Mouse (Mus musculus) liver, embryonic 15.5 days (tissue): Measurements from ENCODE around the gene Cdc26. TPM values are rescaled to one million over a fixed set of nuclear protein-coding genes. Genes with fewer than 3 reads are reported as not detected.
A peak's percentile ranks its signal among the peaks of the same experiment; 100 is the strongest.

Experiments
- ATAC-seq: fragments of 200-750 bp; cut with Nextera tagmentation; 2 replicates; pipeline ENCODE4 v1.8.0; 2017; ENCODE audit warnings: moderate number of reproducible peaks, mild to moderate bottlenecking, moderate library complexity; ENCODE audit not compliant: insufficient read depth
- H3K27ac ChIP-seq: fragments of 300-500 bp; sonication (generic); replicated peaks from 2 replicates; pipeline ENCODE4 v1.5.1; 2015; ENCODE audit warnings: mild to moderate bottlenecking, inconsistent platforms
- H3K27me3 ChIP-seq: fragments of 300-500 bp; sonication (generic); 2 replicates; pipeline ENCODE4 v1.6.1; 2015; ENCODE audit warnings: mild to moderate bottlenecking, inconsistent platforms
- H3K36me3 ChIP-seq: fragments of 300-500 bp; sonication (generic); replicated peaks from 2 replicates; pipeline ENCODE4 v1.6.1; 2015; ENCODE audit warnings: moderate library complexity, mild to moderate bottlenecking, inconsistent platforms
- H3K4me1 ChIP-seq: fragments of 300-500 bp; sonication (generic); replicated peaks from 2 replicates; pipeline ENCODE4 v1.6.1; 2015; ENCODE audit warnings: inconsistent platforms
- H3K4me2 ChIP-seq: fragments of 300-500 bp; sonication (generic); 2 replicates; pipeline ENCODE4 v1.6.1; 2015; ENCODE audit warnings: moderate library complexity, mild to moderate bottlenecking, inconsistent platforms
- H3K4me3 ChIP-seq: fragments of 300-500 bp; sonication (generic); replicated peaks from 2 replicates; pipeline ENCODE4 v1.5.1; 2015; ENCODE audit warnings: mild to moderate bottlenecking, inconsistent platforms
- H3K9ac ChIP-seq: fragments of 300-500 bp; sonication (generic); 2 replicates; pipeline ENCODE4 v1.6.1; 2015; ENCODE audit warnings: moderate library complexity, mild to moderate bottlenecking, inconsistent platforms
- H3K9me3 ChIP-seq: fragments of 300-500 bp; sonication (generic); replicated peaks from 2 replicates; pipeline ENCODE4 v1.6.1; 2016; ENCODE audit warnings: inconsistent platforms
- WGBS: fragments of 180-500 bp; shearing (Covaris S2); methylation state at CpG from one replicate; pipeline ENCODE4 v1.1.7; 2015; ENCODE audit warnings: mixed read lengths; ENCODE audit not compliant: insufficient replicate concordance; 5-methylcytosine and 5-hydroxymethylcytosine counted together
- polyA plus RNA-seq: library from polyadenylated mRNA; unstranded; fragments of >200 nt; fragmentation: Nextera tagmentation; extraction: Ambion mirVana; gene quantifications from 2 replicates; pipeline ENCODE4 v1.2.1, GENCODE M21; 2015

Cdc26 gene
- polyA plus RNA-seq, 1 experiment from 2014 or later: 57.4 TPM

DNA sequence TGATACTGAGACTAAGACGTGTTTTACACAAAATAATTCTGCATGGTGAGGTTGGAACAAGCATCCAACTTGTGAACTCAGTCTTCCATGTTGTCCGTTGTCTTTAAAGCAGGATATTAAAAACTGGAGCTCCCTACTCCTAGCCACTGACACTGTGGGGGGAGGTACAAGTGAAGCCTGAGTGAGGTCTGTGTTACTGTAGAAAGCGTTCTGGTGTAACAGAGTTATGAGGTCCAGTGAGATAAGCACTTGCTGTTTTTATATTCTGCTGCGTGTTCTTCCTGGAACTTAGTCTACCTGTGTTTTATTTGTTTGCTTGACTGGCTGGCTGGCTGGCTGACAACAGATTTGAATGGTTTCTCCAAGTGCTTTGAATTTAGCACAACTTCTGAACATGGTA lies 34.1 kb downstream of the Cdc26 start:
- Histone ChIP-seq H3K36me3 (no peaks in the 10 kb centered on the region), H3K4me3 (no peak overlapping the region), H3K9ac (no peak overlapping the region), H3K9me3 (no peaks in the 10 kb centered on the region), H3K27ac (peak overlapping the region; percentile 63), H3K4me2 (no peak overlapping the region; the same call in 1 of the 2 replicates), H3K27me3 (no peaks in the 10 kb centered on the region), H3K4me1 (peaks cover 68% of the 10 kb centered on the region)
- 34% methylated on average over 4 of the region's 4 CpGs for WGBS
- no peak for ATAC-seq

DNA sequence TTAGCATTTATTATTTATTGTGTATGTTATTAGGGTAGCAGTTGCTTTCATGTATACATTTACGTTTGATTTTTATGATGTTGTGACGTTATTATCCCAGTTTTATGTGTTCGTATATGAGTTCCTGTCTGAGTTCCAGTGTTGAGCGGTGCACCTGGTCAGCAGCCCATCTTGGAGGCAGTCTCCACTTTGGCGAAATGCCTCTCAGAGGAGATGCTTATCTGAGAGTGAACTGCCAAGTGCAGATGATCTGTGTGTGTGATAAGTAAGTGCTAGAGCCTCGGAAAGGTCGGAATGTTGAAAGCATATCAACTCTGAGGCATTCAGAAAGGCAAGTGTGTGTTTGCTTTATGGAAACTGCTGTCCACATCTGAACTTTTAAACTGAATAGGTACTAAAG lies 34.8 kb downstream of the Cdc26 start:
- Histone ChIP-seq H3K9ac (no peak overlapping the region), H3K27me3 (no peaks in the 10 kb centered on the region), H3K9me3 (no peaks in the 10 kb centered on the region), H3K4me3 (no peak overlapping the region), H3K36me3 (no peaks in the 10 kb centered on the region), H3K4me1 (peaks cover 70% of the 10 kb centered on the region), H3K27ac (no peak overlapping the region), H3K4me2 (no peak overlapping the region)
- ATAC-seq: no peak
- WGBS: 62% methylated on average over 7 of the region's 7 CpGs

DNA sequence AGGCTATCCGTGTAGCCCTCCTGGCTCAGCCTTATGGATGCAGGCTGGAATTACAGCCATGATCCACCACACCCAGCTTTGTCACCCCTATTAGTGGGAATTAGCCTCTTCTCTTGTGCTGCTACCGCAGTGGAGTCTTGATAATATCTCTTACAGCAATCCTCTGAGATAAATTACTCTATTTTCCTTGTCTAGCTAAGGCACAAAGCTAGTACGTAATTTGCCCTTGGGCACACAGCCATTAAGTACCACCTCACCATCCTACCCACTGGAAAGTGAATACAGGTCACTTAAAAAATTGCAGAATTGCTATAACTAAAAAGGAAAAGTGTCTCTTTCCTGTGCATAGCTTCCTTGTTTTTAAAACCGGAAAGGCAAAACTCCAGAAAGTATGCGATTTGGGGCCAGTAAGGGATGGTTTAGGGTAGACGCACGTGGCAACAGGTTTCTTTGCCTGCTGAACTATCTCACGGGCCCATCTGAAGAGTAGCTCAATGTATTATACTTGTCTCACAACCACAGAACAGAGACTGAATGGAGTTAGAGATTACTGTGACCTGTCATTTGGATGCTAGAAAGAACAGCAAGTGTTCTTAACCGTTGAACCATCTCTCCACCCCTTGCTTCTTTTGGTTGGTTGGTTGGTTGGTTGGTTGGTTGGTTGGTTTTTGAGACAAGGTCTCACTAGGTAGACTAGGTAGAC lies 35.5 kb downstream of the Cdc26 start:
- no peak overlapping the region; the same call in 1 of the 2 replicates for H3K27ac ChIP-seq
- H3K27me3 ChIP-seq: no peaks in the 10 kb centered on the region
- no peak overlapping the region for H3K4me2 ChIP-seq
- no peaks in the 10 kb centered on the region for H3K9me3 ChIP-seq
- H3K4me3 ChIP-seq: no peak overlapping the region
- no peak for ATAC-seq
- H3K4me1 ChIP-seq: peaks cover 75% of the 10 kb centered on the region
- 37% methylated on average over 9 of the region's 9 CpGs for WGBS
- no peak overlapping the region for H3K9ac ChIP-seq
- H3K36me3 ChIP-seq: no peaks in the 10 kb centered on the region

DNA sequence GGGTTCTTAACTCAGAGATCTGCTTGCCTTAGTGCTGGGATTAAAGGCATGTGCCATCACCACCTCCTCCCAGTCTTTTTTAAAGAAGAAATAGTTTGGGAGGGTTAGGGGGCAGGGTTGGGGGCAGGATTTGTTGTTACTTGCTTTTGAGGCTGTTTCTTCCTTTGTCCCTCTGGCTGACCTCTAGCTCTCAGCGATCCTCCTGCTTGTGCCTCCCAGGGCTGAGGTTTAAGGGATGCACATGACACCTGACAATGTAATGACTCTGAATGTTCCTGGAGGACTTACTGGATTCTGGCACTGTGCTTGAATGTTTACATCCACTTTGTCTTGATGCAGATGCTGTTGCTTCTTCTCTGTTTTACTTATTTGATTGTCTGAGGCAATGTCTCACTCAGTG lies 36.0 kb downstream of the Cdc26 start:
- Histone ChIP-seq H3K27ac (peak overlapping the region; percentile 2; the same call in 1 of the 2 replicates), H3K36me3 (no peaks in the 10 kb centered on the region), H3K27me3 (no peaks in the 10 kb centered on the region), H3K4me1 (peaks cover 80% of the 10 kb centered on the region), H3K9me3 (no peaks in the 10 kb centered on the region), H3K4me3 (no peak overlapping the region), H3K4me2 (no peak overlapping the region), H3K9ac (no peak overlapping the region)
- 79% methylated on average over 1 of the region's 1 CpGs for WGBS
- ATAC-seq: no peak

DNA sequence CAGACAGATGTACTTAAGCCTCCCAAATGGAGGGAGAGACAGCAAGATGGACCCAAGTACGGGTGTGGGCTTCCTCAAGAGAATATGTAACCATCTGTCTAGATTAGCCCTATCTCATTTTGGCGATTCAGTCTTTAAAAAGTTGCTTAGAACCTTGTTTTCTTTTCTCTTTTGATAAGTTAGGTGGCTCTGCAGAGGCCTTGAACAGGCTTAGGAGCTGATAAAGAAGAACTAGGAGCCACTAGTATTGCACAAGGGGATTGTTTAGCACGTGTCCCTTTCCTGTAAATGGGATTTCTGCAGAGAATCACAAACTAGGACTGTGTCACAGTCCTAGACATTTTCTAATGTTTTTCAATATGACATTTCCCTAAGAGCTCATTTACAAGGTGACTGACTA lies 39.4 kb downstream of the Cdc26 start:
- Histone ChIP-seq H3K4me1 (peaks cover 88% of the 10 kb centered on the region), H3K27me3 (no peaks in the 10 kb centered on the region), H3K4me3 (no peak overlapping the region), H3K36me3 (no peaks in the 10 kb centered on the region), H3K9ac (no peak overlapping the region), H3K4me2 (peak overlapping the region; percentile 39), H3K27ac (peak overlapping the region; percentile 81), H3K9me3 (no peaks in the 10 kb centered on the region)
- ATAC-seq: peak; percentile 76
- 8% methylated on average over 3 of the region's 3 CpGs for WGBS

DNA sequence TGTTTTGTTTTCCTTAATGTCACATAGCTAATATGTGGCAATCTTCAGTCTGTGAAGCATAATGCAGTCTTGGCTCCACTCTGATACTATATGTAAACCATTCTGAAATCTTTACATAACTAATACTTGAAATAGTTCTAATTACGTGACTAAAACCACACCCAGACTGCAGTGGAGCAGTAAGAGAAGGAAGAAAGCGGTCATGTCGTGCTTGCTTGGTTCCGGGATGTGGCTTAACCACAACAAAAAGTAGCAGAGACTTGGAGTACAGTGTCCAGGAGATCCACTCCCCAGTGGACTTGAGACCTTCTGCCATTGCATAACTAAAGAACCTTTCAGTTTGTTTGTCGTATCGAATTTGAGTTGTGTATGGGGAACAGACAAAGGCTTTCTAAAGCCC lies 40.9 kb downstream of the Cdc26 start:
- Histone ChIP-seq H3K4me1 (peaks cover 77% of the 10 kb centered on the region), H3K9ac (no peak overlapping the region), H3K9me3 (no peaks in the 10 kb centered on the region), H3K4me3 (no peak overlapping the region), H3K27me3 (no peaks in the 10 kb centered on the region), H3K27ac (peak overlapping the region; percentile 35), H3K4me2 (peak overlapping the region; percentile 34), H3K36me3 (no peaks in the 10 kb centered on the region)
- 46% methylated on average over 6 of the region's 6 CpGs for WGBS
- no peak for ATAC-seq

DNA sequence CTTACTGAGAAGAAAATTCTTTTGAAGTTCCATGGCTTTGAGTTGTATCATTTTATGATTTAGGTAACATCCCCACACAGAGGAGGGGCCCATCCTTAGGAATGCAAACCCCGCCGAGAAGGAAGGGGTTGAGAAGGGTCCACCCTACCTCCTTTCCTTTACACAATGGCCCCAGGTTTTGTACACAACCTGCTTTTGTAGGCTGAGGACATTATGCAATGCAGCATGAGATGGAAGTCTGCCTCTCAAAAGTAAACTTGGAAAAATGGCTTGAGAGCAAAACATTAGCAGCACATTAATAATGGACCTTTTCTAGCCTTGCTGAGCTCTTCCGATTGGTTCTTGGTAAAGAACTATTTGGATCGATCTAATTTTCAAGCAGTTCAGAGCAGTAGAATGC lies 42.2 kb downstream of the Cdc26 start:
- H3K9me3 ChIP-seq: no peaks in the 10 kb centered on the region
- H3K4me3 ChIP-seq: no peak overlapping the region
- no peak for ATAC-seq
- peaks cover 75% of the 10 kb centered on the region for H3K4me1 ChIP-seq
- H3K9ac ChIP-seq: no peak overlapping the region
- H3K4me2 ChIP-seq: no peak overlapping the region
- WGBS: 69% methylated on average over 4 of the region's 4 CpGs
- H3K27me3 ChIP-seq: no peaks in the 10 kb centered on the region
- H3K27ac ChIP-seq: peak overlapping the region; percentile 55
- no peaks in the 10 kb centered on the region for H3K36me3 ChIP-seq

DNA sequence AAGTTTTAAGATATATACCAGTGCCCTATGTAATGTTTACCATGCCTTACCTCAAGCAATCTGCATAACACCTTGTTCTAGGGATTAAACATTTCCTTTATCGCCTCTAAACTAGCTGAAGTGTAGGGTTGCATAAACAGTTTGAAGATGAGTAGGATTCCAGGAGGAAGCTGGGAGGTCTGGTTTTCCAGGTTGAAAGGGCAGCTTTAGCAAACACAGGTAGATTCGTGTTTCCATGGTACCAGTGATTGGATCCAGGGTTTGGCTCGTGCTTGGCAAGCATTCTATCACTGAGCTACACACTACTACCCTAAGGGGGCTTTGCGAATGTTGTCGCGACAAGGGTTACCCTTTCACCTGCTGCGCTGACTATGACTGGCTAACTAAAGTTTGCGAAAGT lies 44.1 kb downstream of the Cdc26 start:
- no peak for ATAC-seq
- H3K27ac ChIP-seq: 0 out of 2 replicates have a peak overlapping the region, but pooled peaks have one; percentile 56
- no peaks in the 10 kb centered on the region for H3K9me3 ChIP-seq
- H3K36me3 ChIP-seq: no peaks in the 10 kb centered on the region
- H3K27me3 ChIP-seq: no peaks in the 10 kb centered on the region
- H3K4me3 ChIP-seq: no peak overlapping the region
- 75% methylated on average over 8 of the region's 8 CpGs for WGBS
- H3K9ac ChIP-seq: no peak overlapping the region
- peaks cover 69% of the 10 kb centered on the region for H3K4me1 ChIP-seq
- no peak overlapping the region for H3K4me2 ChIP-seq

DNA sequence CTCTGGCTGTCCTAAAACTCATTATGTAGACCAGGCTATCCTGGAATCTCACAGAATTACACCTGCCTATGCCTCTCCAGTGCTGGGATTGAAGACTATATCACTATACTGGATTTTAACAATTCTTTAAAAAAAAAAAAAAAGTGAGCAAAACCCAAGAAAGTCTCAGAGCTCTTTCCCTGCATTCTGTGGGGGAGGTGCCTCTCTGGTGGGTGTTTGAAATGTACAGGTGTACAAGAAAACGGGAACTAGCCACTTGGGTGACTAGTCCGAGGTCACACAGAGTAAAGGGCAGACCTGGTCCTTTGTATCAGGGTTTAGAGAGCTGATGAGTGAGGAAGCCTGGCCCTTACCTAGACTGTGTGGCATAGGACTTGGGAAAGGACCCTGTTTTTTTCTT lies 46.0 kb downstream of the Cdc26 start:
- no peak for ATAC-seq
- no peaks in the 10 kb centered on the region for H3K27me3 ChIP-seq
- H3K4me3 ChIP-seq: peak overlapping the region; percentile 14; the same call in 1 of the 2 replicates
- WGBS: 62% methylated on average over 2 of the region's 2 CpGs
- H3K9me3 ChIP-seq: no peaks in the 10 kb centered on the region
- H3K4me1 ChIP-seq: peaks cover 64% of the 10 kb centered on the region
- H3K9ac ChIP-seq: no peak overlapping the region
- peak overlapping the region; percentile 96 for H3K4me2 ChIP-seq
- H3K27ac ChIP-seq: no peak overlapping the region
- no peaks in the 10 kb centered on the region for H3K36me3 ChIP-seq

DNA sequence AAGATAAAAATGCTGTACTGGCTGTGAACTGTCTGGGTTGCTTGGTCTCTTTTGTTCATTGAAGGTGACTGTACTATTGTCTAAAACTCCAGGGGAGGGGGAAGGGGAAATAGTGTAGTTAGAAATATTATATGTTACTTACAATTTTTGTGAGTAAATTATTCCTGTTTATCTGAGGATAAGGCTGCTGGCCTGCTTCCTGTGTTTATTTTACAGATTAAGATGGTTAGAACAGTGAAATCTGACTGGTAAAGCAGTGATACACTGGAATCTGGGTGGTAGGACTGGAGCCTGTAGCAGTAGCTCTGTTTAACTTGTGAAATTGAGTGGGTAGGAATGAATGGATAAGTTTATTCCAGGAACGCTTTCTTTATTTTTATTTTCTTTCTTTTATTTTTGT lies 46.4 kb downstream of the Cdc26 start:
- H3K4me3 ChIP-seq: peak overlapping the region; percentile 91
- peaks cover 60% of the 10 kb centered on the region for H3K4me1 ChIP-seq
- ATAC-seq: no peak
- 0 out of 2 replicates have a peak overlapping the region, but pooled peaks have one; percentile 79 for H3K27ac ChIP-seq
- no peaks in the 10 kb centered on the region for H3K27me3 ChIP-seq
- H3K9me3 ChIP-seq: no peaks in the 10 kb centered on the region
- H3K36me3 ChIP-seq: peaks cover 1% of the 10 kb centered on the region
- 82% methylated on average over 1 of the region's 1 CpGs for WGBS
- peak overlapping the region; percentile 96 for H3K4me2 ChIP-seq
- H3K9ac ChIP-seq: peak overlapping the region; percentile 77

DNA sequence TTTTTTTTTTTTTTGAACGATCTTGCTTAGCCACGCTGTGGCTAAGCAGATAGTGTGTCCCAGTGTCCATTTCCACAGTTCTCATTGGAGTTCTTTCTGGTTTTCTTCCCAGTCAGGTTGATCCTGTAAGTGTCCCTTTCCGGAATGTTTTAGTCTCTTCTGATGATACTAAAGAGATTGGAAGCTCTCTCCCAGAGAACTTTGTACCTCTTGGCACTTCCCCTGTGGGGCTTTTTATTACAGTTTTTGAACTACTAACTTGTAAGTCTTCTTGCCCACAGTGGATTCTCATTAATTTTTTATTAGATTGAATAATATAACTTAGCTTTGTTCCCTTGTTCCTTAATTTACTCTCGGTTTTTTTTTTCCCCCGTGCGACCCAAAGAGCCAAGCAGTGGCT lies 46.9 kb downstream of the Cdc26 start:
- H3K36me3 ChIP-seq: peaks cover 6% of the 10 kb centered on the region
- no peak for ATAC-seq
- H3K27me3 ChIP-seq: no peaks in the 10 kb centered on the region
- H3K4me2 ChIP-seq: peak overlapping the region; percentile 96
- peak overlapping the region; percentile 79; the same call in 1 of the 2 replicates for H3K27ac ChIP-seq
- H3K9ac ChIP-seq: peak overlapping the region; percentile 77
- H3K4me1 ChIP-seq: peaks cover 57% of the 10 kb centered on the region
- WGBS: 22% methylated on average over 6 of the region's 6 CpGs
- peak overlapping the region; percentile 91 for H3K4me3 ChIP-seq
- no peaks in the 10 kb centered on the region for H3K9me3 ChIP-seq
